Mouse (Mus musculus): Measurements from ENCODE around the gene Rph3al. TPM values are rescaled to one million over a fixed set of nuclear protein-coding genes. Genes with fewer than 3 reads are reported as not detected.
A peak's percentile ranks its signal among the peaks of the same experiment; 100 is the strongest.

Rph3al gene
- polyA plus RNA-seq, 1 experiment, result 12.6 TPM

GRCm38 (mm10) chr11:75827414-75827813, 110.8 kb downstream of the Rph3al start:
- 65% methylated on average over 8 of the region's 8 CpGs for WGBS
- no peaks in the 10 kb centered on the region for H3K4me1 ChIP-seq (ENCODE audit: control insufficient read depth, insufficient read depth, low read length)
- no peak overlapping the region for H3K27ac ChIP-seq (ENCODE audit: insufficient read depth, low read depth, low read length)
- H3K36me3 ChIP-seq (ENCODE audit: control insufficient read depth, insufficient read depth, low read length), result no peaks in the 10 kb centered on the region
- DNase-seq, result no peak
- no peak overlapping the region for H3K4me3 ChIP-seq (ENCODE audit: insufficient read depth, low read depth, low read length)
- no peak for TF ChIP-seq POLR2A (IDR thresholded peaks at IDR 0.05; ENCODE audit: low read depth, low read length)
- TF ChIP-seq CTCF (conservative IDR thresholded peaks at IDR 0.05; ENCODE audit: insufficient read depth, insufficient read length, low read depth, low read length), result no peak
- H3K27me3 ChIP-seq (replicated peaks; ENCODE audit: control insufficient read depth, insufficient read depth, low read length), result no peaks in the 10 kb centered on the region

- no peak for DNase-seq
- 58% methylated on average over 7 of the region's 7 CpGs for WGBS
- H3K27ac ChIP-seq (ENCODE audit: insufficient read depth, low read depth, low read length), result no peak overlapping the region
- no peaks in the 10 kb centered on the region for H3K36me3 ChIP-seq (ENCODE audit: control insufficient read depth, insufficient read depth, low read length)
- TF ChIP-seq POLR2A (IDR thresholded peaks at IDR 0.05; ENCODE audit: low read depth, low read length), result no peak
- no peak for TF ChIP-seq CTCF (conservative IDR thresholded peaks at IDR 0.05; ENCODE audit: insufficient read depth, insufficient read length, low read depth, low read length)
- H3K27me3 ChIP-seq (replicated peaks; ENCODE audit: control insufficient read depth, insufficient read depth, low read length), result no peaks in the 10 kb centered on the region
- no peaks in the 10 kb centered on the region for H3K4me1 ChIP-seq (ENCODE audit: control insufficient read depth, insufficient read depth, low read length)
- no peak overlapping the region for H3K4me3 ChIP-seq (ENCODE audit: insufficient read depth, low read depth, low read length)
These were observed 114.7 kb downstream of the Rph3al start for GRCm38 (mm10) chr11:75823506-75823905.

- peak; percentile 25 for DNase-seq
- TF ChIP-seq POLR2A (IDR thresholded peaks at IDR 0.05; ENCODE audit: low read depth, low read length), result no peak
- TF ChIP-seq CTCF (conservative IDR thresholded peaks at IDR 0.05; ENCODE audit: insufficient read depth, insufficient read length, low read depth, low read length), result no peak
- Histone ChIP-seq H3K27ac (ENCODE audit: insufficient read depth, low read depth, low read length) (no peak overlapping the region), H3K4me1 (ENCODE audit: control insufficient read depth, insufficient read depth, low read length) (no peaks in the 10 kb centered on the region), H3K4me3 (ENCODE audit: insufficient read depth, low read depth, low read length) (no peak overlapping the region), H3K36me3 (ENCODE audit: control insufficient read depth, insufficient read depth, low read length) (no peaks in the 10 kb centered on the region), H3K27me3 (replicated peaks; ENCODE audit: control insufficient read depth, insufficient read depth, low read length) (no peaks in the 10 kb centered on the region)
- 67% methylated on average over 10 of the region's 10 CpGs for WGBS
These were observed 125.1 kb downstream of the Rph3al start for GRCm38 (mm10) chr11:75813085-75813484.

GRCm38 (mm10) chr11:75811900-75812299, 126.3 kb downstream of the Rph3al start:
- no peaks in the 10 kb centered on the region for H3K36me3 ChIP-seq (ENCODE audit: control insufficient read depth, insufficient read depth, low read length)
- peak overlapping the region; percentile 47; the same call in 1 of the 2 replicates for H3K27ac ChIP-seq (ENCODE audit: insufficient read depth, low read depth, low read length)
- no peak overlapping the region for H3K4me3 ChIP-seq (ENCODE audit: insufficient read depth, low read depth, low read length)
- no peak for TF ChIP-seq POLR2A (IDR thresholded peaks at IDR 0.05; ENCODE audit: low read depth, low read length)
- TF ChIP-seq CTCF (conservative IDR thresholded peaks at IDR 0.05; ENCODE audit: insufficient read depth, insufficient read length, low read depth, low read length), result no peak
- H3K4me1 ChIP-seq (ENCODE audit: control insufficient read depth, insufficient read depth, low read length), result no peaks in the 10 kb centered on the region
- H3K27me3 ChIP-seq (replicated peaks; ENCODE audit: control insufficient read depth, insufficient read depth, low read length), result no peaks in the 10 kb centered on the region
- WGBS, result 37% methylated on average over 3 of the region's 3 CpGs
- peak; percentile 91 for DNase-seq

- no peak for DNase-seq
- H3K4me1 ChIP-seq (ENCODE audit: control insufficient read depth, insufficient read depth, low read length), result no peaks in the 10 kb centered on the region
- H3K27me3 ChIP-seq (replicated peaks; ENCODE audit: control insufficient read depth, insufficient read depth, low read length), result no peaks in the 10 kb centered on the region
- no peaks in the 10 kb centered on the region for H3K36me3 ChIP-seq (ENCODE audit: control insufficient read depth, insufficient read depth, low read length)
- no peak overlapping the region for H3K4me3 ChIP-seq (ENCODE audit: insufficient read depth, low read depth, low read length)
- TF ChIP-seq POLR2A (IDR thresholded peaks at IDR 0.05; ENCODE audit: low read depth, low read length), result no peak
- TF ChIP-seq CTCF (conservative IDR thresholded peaks at IDR 0.05; ENCODE audit: insufficient read depth, insufficient read length, low read depth, low read length), result no peak
- no peak overlapping the region for H3K27ac ChIP-seq (ENCODE audit: insufficient read depth, low read depth, low read length)
- 96% methylated on average over 3 of the region's 3 CpGs for WGBS
These were observed 127.7 kb downstream of the Rph3al start for GRCm38 (mm10) chr11:75810526-75810925.

GRCm38 (mm10) chr11:75807486-75807885, 130.7 kb downstream of the Rph3al start:
- Histone ChIP-seq H3K36me3 (ENCODE audit: control insufficient read depth, insufficient read depth, low read length) (no peaks in the 10 kb centered on the region), H3K27ac (ENCODE audit: insufficient read depth, low read depth, low read length) (no peak overlapping the region), H3K4me3 (ENCODE audit: insufficient read depth, low read depth, low read length) (no peak overlapping the region), H3K27me3 (replicated peaks; ENCODE audit: control insufficient read depth, insufficient read depth, low read length) (no peaks in the 10 kb centered on the region), H3K4me1 (ENCODE audit: control insufficient read depth, insufficient read depth, low read length) (no peaks in the 10 kb centered on the region)
- TF ChIP-seq POLR2A (IDR thresholded peaks at IDR 0.05; ENCODE audit: low read depth, low read length) (no peak), CTCF (conservative IDR thresholded peaks at IDR 0.05; ENCODE audit: insufficient read depth, insufficient read length, low read depth, low read length) (no peak)
- peak; percentile 16 for DNase-seq
- 57% methylated on average over 5 of the region's 5 CpGs for WGBS

GRCm38 (mm10) chr11:75801771-75802550, 136.3 kb downstream of the Rph3al start:
- Histone ChIP-seq H3K27ac (ENCODE audit: insufficient read depth, low read depth, low read length) (no peak overlapping the region), H3K27me3 (replicated peaks; ENCODE audit: control insufficient read depth, insufficient read depth, low read length) (no peaks in the 10 kb centered on the region), H3K4me1 (ENCODE audit: control insufficient read depth, insufficient read depth, low read length) (no peaks in the 10 kb centered on the region), H3K36me3 (ENCODE audit: control insufficient read depth, insufficient read depth, low read length) (no peaks in the 10 kb centered on the region), H3K4me3 (ENCODE audit: insufficient read depth, low read depth, low read length) (no peak overlapping the region)
- no peak for DNase-seq
- TF ChIP-seq CTCF (conservative IDR thresholded peaks at IDR 0.05; ENCODE audit: insufficient read depth, insufficient read length, low read depth, low read length) (no peak), POLR2A (IDR thresholded peaks at IDR 0.05; ENCODE audit: low read depth, low read length) (no peak)
- 74% methylated on average over 7 of the region's 7 CpGs for whole genome bisulfite sequencing
